Mouse (Mus musculus): ENCODE results near the gene Olfr816.
"Not testable (repeated sequence)": the region's sequence is repeated elsewhere in the genome, so short reads cannot be mapped to it uniquely, and the experiment has no call there.

The Olfr816 gene

DNA sequence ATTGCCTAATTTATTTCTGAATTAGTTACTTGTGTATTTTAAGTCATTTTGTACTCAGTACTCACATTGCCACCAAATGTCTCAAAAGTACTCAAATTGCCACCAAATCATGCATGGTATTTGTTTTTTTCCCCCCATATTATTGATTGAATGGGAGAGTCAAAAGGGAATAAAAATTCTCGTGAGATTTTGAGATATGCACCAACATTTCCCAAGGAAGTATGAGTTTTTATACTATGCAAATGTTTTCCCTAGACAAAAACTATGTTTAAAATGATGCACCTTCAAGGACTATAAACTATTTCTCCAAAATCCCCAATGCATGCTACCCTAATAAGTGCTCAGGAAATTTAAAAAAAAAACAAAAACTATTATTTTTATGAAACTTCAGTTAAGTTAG lies at the start of gene Olfr816:
TSS of gene Olfr816 (minus strand) at position 101 of the 400 bp plus-strand sequence.
- DNase-seq (ENCODE audit: low read depth, low spot score), result no peak

DNA sequence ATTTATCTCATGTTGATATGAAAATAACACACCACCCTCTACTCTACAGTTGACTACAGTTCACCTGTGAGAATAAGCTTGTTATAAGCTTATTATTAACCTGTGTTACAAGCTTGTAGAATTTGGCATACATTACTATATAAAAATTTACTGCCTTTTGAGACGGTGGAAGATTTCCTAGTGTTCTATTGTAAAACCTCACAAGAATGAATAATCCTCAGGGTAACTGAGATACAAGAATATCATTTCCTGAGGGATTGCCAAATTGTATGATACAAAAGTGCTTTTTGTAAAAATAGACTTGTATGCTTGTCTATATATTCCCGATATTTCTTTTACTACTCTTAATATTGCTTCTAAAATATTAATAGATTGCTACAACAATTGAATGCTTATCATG lies 33.6 kb upstream of the Olfr816 start, which contains the start of gene Olfr818:
TSS of gene Olfr818 (minus strand) at position 101 of the 400 bp plus-strand sequence.
- no peak for DNase-seq (ENCODE audit: low read depth, low spot score)

DNA sequence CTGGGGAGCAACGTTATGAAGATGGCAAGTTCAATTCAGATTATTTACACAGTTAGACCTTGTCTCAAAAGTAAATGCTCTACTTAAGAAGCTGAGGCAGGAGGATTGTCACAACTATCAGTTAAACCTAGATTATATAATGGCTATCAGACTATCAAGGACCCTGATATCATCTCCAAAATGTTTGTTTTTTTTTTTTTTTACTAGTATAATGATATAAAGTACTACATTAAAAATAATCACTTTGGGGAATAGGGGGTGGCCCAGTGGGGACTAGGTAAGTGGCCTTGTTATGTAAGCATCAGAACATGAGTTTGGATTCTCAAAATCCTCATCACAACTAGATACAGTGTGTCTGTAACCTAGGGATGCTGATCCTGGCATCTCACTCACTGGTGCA lies 9.6 kb downstream of the Olfr816 start, which contains the start of gene Olfr815:
TSS of gene Olfr815 (minus strand) at position 101 of the 400 bp plus-strand sequence.
- not testable (repeated sequence) for DNase-seq (ENCODE audit: low read depth, low spot score)

DNA sequence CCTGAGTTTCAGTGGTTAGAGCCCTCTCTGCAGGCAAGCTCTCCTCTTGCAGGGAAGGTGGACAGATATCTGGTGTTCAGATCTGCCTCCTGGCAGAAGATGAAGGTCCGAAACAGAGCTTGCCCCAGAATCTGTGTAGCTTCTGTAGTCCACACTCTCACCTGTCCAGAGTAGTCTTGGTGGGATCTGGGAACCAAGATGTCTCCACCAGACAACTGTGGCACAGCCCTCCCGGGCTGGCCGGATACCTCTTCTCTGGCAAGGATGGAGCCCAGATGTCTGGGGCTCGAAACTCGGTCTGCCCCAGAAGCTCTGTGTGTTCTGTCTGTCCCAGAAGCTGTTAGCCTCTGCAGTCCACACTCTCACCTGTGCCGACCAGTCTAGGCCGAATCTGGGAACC lies 29.5 kb downstream of the Olfr816 start:
- DNase-seq (ENCODE audit: low read depth, low spot score), result no peak

DNA sequence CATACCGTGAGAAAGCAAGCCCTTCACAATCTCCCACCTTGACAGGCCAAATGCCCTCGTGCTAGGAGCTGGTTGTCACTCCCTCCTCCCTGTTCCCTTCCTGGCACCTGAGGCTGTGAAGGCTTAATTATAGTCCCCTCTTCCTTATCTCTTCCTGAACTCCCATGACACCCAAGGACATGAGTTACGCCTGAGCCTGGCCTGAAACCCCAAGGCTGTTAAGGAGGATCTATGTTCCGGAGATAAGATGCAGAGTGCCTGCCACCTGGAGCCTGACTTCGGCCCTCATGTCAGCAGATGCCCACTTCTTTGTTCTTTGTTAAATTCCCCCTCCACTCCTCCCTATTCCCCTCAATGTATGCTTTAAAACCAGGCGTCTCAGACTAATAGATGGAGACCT lies 29.9 kb downstream of the Olfr816 start:
- not testable (repeated sequence) for DNase-seq (ENCODE audit: low read depth, low spot score)

DNA sequence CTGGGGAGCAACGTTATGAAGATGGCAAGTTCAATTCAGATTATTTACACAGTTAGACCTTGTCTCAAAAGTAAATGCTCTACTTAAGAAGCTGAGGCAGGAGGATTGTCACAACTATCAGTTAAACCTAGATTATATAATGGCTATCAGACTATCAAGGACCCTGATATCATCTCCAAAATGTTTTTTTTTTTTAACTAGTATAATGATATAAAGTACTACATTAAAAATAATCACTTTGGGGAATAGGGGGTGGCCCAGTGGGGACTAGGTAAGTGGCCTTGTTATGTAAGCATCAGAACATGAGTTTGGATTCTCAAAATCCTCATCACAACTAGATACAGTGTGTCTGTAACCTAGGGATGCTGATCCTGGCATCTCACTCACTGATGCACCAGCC lies 35.6 kb downstream of the Olfr816 start, which contains the start of gene Olfr814:
TSS of gene Olfr814 (minus strand) at position 101 of the 400 bp plus-strand sequence.
- DNase-seq (ENCODE audit: low read depth, low spot score), result not testable (repeated sequence)

Data from c-Kit-negative CD71-positive TER-119-positive erythroid progenitor cells, embryonic 14.5 days (primary cell).